Mouse (Mus musculus): ENCODE measurements at regions not wholly inside any gene's neighbourhood (a gene's known extent, or its start where the extent isn't known, plus 50 kb on each side); places are given as distances from the start of the nearest gene placed in this dataset.

- no peak for ATAC-seq (ENCODE audit: low FRiP score)
- DNase-seq (ENCODE audit: low spot score): peak; percentile 5
- Histone ChIP-seq H3K27me3 (ENCODE audit: insufficient read depth, low read length) (no peaks in the 10 kb centered on the region), H3K27ac (ENCODE audit: low read depth, low read length) (no peak overlapping the region), H3K9me3 (ENCODE audit: low read length) (no peaks in the 10 kb centered on the region), H3K4me1 (ENCODE audit: insufficient read depth, low read length) (no peaks in the 10 kb centered on the region), H3K4me2 (ENCODE audit: low read depth, low read length, poor library complexity, severe bottlenecking) (no peak overlapping the region), H3K9ac (replicated peaks; ENCODE audit: low read length, poor library complexity, severe bottlenecking) (no peak overlapping the region), H3K36me3 (ENCODE audit: insufficient read depth, low read length) (no peaks in the 10 kb centered on the region), H3K4me3 (ENCODE audit: low read depth, low read length) (no peak overlapping the region)
- 25% methylated on average over 4 of the region's 4 CpGs for WGBS
- no peak for TF ChIP-seq CTCF (IDR thresholded peaks at IDR 0.05)
Measured at GRCm38 (mm10) chr15:52589391-52589790, 1295.3 kb upstream of the Gm7489 start.

- ATAC-seq (ENCODE audit: low FRiP score): no peak
- Histone ChIP-seq H3K4me3 (ENCODE audit: low read depth, low read length) (no peak overlapping the region), H3K9me3 (ENCODE audit: low read length) (no peaks in the 10 kb centered on the region), H3K27ac (ENCODE audit: low read depth, low read length) (no peak overlapping the region), H3K9ac (replicated peaks; ENCODE audit: low read length, poor library complexity, severe bottlenecking) (no peak overlapping the region), H3K36me3 (ENCODE audit: insufficient read depth, low read length) (no peaks in the 10 kb centered on the region), H3K4me1 (ENCODE audit: insufficient read depth, low read length) (no peaks in the 10 kb centered on the region), H3K4me2 (ENCODE audit: low read depth, low read length, poor library complexity, severe bottlenecking) (no peak overlapping the region), H3K27me3 (ENCODE audit: insufficient read depth, low read length) (no peaks in the 10 kb centered on the region)
- no peak for TF ChIP-seq CTCF (IDR thresholded peaks at IDR 0.05)
- DNase-seq (ENCODE audit: low spot score): no peak
Measured at GRCm38 (mm10) chr15:52599511-52599910, 1285.2 kb upstream of the Gm7489 start.

- Histone ChIP-seq H3K9me3 (ENCODE audit: low read length) (no peaks in the 10 kb centered on the region), H3K27me3 (ENCODE audit: insufficient read depth, low read length) (no peaks in the 10 kb centered on the region), H3K4me3 (ENCODE audit: low read depth, low read length) (no peak overlapping the region), H3K4me2 (ENCODE audit: low read depth, low read length, poor library complexity, severe bottlenecking) (no peak overlapping the region), H3K9ac (replicated peaks; ENCODE audit: low read length, poor library complexity, severe bottlenecking) (no peak overlapping the region), H3K36me3 (ENCODE audit: insufficient read depth, low read length) (no peaks in the 10 kb centered on the region), H3K4me1 (ENCODE audit: insufficient read depth, low read length) (no peaks in the 10 kb centered on the region), H3K27ac (ENCODE audit: low read depth, low read length) (no peak overlapping the region)
- DNase-seq (ENCODE audit: low spot score) (no peak), ATAC-seq (ENCODE audit: low FRiP score) (no peak)
- TF ChIP-seq CTCF (IDR thresholded peaks at IDR 0.05): no peak
- WGBS: 59% methylated on average over 2 of the region's 2 CpGs
Measured at GRCm38 (mm10) chr15:52599957-52600356, 1284.7 kb upstream of the Gm7489 start.

DNA sequence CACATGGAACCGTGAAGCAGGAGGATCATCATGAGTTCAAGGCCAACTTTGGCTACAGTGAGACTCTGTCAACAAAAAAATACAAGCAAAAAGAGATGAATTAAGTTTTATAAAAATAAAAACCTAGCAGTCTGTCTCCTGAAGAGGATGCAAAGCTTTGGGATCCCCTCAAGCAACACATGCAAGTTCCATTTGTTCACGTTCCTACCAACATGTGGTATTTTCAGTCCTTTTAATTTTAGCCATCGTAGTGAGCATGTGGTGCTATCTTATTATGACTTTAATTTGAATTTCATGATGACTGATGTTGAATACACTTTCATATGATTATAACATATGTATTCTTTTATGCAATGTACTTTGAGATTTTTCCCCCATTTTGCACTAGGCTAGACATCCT lies 1244.9 kb upstream of the Gm7489 start:
- Histone ChIP-seq H3K4me2 (ENCODE audit: low read depth, low read length, poor library complexity, severe bottlenecking) (no peak overlapping the region), H3K9ac (replicated peaks; ENCODE audit: low read length, poor library complexity, severe bottlenecking) (no peak overlapping the region), H3K36me3 (ENCODE audit: insufficient read depth, low read length) (no peaks in the 10 kb centered on the region), H3K27me3 (ENCODE audit: insufficient read depth, low read length) (no peaks in the 10 kb centered on the region), H3K9me3 (ENCODE audit: low read length) (no peaks in the 10 kb centered on the region), H3K27ac (ENCODE audit: low read depth, low read length) (no peak overlapping the region), H3K4me1 (ENCODE audit: insufficient read depth, low read length) (no peaks in the 10 kb centered on the region), H3K4me3 (ENCODE audit: low read depth, low read length) (no peak overlapping the region)
- DNase-seq (ENCODE audit: low spot score) (no peak), ATAC-seq (ENCODE audit: low FRiP score) (no peak)
- no peak for TF ChIP-seq CTCF (IDR thresholded peaks at IDR 0.05)
- 80% methylated on average over 3 of the region's 3 CpGs for WGBS

- H3K36me3 ChIP-seq (ENCODE audit: insufficient read depth, low read length): no peaks in the 10 kb centered on the region
- ATAC-seq (ENCODE audit: low FRiP score): no peak
- TF ChIP-seq CTCF (IDR thresholded peaks at IDR 0.05): no peak
- DNase-seq (ENCODE audit: low spot score): no peak
- no peak overlapping the region for H3K27ac ChIP-seq (ENCODE audit: low read depth, low read length)
- H3K4me1 ChIP-seq (ENCODE audit: insufficient read depth, low read length): no peaks in the 10 kb centered on the region
- no peaks in the 10 kb centered on the region for H3K9me3 ChIP-seq (ENCODE audit: low read length)
- 82% methylated on average over 2 of the region's 2 CpGs for WGBS
- no peak overlapping the region for H3K9ac ChIP-seq (replicated peaks; ENCODE audit: low read length, poor library complexity, severe bottlenecking)
- H3K27me3 ChIP-seq (ENCODE audit: insufficient read depth, low read length): no peaks in the 10 kb centered on the region
- H3K4me3 ChIP-seq (ENCODE audit: low read depth, low read length): no peak overlapping the region
- H3K4me2 ChIP-seq (ENCODE audit: low read depth, low read length, poor library complexity, severe bottlenecking): no peak overlapping the region
Measured at GRCm38 (mm10) chr15:52645961-52646360, 1238.7 kb upstream of the Gm7489 start.

GRCm38 (mm10) chr15:52657916-52658315 lies 1226.8 kb upstream of the Gm7489 start:
- no peaks in the 10 kb centered on the region for H3K36me3 ChIP-seq (ENCODE audit: insufficient read depth, low read length)
- no peaks in the 10 kb centered on the region for H3K27me3 ChIP-seq (ENCODE audit: insufficient read depth, low read length)
- H3K9ac ChIP-seq (replicated peaks; ENCODE audit: low read length, poor library complexity, severe bottlenecking): no peak overlapping the region
- H3K4me2 ChIP-seq (ENCODE audit: low read depth, low read length, poor library complexity, severe bottlenecking): no peak overlapping the region
- H3K9me3 ChIP-seq (ENCODE audit: low read length): no peaks in the 10 kb centered on the region
- H3K4me1 ChIP-seq (ENCODE audit: insufficient read depth, low read length): no peaks in the 10 kb centered on the region
- no peak for TF ChIP-seq CTCF (IDR thresholded peaks at IDR 0.05)
- H3K4me3 ChIP-seq (ENCODE audit: low read depth, low read length): no peak overlapping the region
- ATAC-seq (ENCODE audit: low FRiP score) (no peak), DNase-seq (ENCODE audit: low spot score) (no peak)
- H3K27ac ChIP-seq (ENCODE audit: low read depth, low read length): no peak overlapping the region
